Mouse (Mus musculus): ENCODE measurements at regions not wholly inside any gene's neighbourhood (a gene's known extent, or its start where the extent isn't known, plus 50 kb on each side); places are given as distances from the start of the nearest gene placed in this dataset.

DNA sequence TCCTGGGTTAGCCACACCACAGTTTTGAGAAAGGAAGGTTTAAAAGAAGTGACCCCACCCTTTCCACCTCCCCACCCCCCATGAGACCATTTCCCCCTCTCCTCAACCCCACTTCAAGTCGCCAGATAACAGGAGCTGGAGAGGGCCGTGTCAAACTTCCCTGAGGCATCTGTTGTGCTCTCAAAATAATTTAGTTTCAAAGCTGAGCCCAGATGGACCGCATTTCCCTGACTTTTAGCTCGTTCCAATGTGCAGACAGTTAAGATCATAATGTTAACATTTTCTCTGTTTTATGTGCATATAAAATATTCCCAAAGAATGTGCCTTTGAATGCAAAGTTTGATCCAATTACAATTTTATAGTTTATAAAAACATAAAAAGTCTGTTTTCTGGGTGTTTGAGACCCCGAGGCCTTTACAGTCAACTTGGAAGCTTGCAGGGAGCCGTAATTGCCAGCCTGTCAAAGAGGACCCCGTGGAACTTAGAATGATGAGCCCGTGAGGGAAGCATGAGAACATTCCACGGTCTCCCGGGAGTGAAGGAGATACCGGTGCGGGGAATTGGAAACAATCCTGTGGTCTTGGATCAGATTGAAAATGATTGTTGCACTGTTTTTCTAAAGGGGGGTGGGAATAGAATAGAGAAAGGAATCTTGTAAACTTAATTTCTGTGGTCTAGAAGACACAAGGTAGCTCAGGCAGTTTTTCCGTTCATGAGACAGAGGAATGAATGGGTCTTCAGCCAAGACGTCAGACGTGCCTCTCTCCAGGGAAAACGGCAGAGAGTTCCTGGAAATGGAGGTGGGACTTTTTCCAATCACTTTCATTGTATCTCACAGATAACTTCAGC, 903.3 kb downstream of the Mrps31 start:
- DNase-seq (ENCODE audit: low read depth, low spot score): no peak

DNA sequence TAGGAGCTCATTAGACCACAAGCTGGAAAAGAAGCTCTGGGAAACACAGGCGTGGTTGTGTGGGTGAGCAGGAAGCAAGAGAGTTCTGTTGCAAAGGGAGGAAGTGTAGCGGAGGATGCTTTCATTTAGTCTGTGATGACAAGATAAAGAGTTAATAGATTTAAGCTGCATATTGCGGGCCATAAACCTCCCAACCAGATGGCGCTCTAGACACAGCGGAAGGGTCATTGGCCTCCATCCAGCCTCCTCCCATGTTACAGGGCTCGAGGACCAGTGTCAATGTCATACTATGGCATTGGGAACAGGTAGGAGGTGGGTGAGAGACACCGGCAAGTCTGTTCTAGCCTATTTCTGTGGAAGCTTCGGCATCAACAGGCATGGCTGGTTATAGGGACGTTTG, 908.4 kb downstream of the Mrps31 start:
- peak; percentile 42 for DNase-seq (ENCODE audit: low read depth, low spot score)

DNA sequence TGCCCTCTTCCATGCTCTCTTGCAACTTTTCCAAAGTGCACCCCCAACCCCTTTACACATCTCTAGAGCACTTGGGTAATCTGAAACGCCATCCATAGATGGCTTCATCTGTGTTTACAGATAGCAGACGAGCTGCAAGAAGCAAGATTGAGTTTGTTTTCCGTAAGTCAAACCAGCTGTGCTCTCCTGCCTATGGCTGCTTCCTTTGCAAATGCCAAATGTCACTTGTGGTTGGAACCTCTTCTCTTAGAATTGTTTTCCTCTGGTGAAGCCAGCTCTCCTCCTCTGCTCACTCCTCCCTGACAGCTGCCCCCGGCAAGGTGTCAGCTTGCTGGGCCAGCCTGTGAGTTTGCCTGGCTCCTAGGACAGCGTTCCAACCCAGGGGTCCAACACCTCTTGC, 910.0 kb downstream of the Mrps31 start:
- DNase-seq (ENCODE audit: low read depth, low spot score): no peak

- DNase-seq (ENCODE audit: low read depth, low spot score): no peak
These were observed 916.1 kb downstream of the Mrps31 start for GRCm38 (mm10) chr8:23327283-23327682.

GRCm38 (mm10) chr8:23344161-23344560, 933.0 kb downstream of the Mrps31 start:
- DNase-seq (ENCODE audit: low read depth, low spot score): peak; percentile 85

- no peak for DNase-seq (ENCODE audit: low read depth, low spot score)
These were observed 940.3 kb downstream of the Mrps31 start for GRCm38 (mm10) chr8:23351367-23351930.

DNA sequence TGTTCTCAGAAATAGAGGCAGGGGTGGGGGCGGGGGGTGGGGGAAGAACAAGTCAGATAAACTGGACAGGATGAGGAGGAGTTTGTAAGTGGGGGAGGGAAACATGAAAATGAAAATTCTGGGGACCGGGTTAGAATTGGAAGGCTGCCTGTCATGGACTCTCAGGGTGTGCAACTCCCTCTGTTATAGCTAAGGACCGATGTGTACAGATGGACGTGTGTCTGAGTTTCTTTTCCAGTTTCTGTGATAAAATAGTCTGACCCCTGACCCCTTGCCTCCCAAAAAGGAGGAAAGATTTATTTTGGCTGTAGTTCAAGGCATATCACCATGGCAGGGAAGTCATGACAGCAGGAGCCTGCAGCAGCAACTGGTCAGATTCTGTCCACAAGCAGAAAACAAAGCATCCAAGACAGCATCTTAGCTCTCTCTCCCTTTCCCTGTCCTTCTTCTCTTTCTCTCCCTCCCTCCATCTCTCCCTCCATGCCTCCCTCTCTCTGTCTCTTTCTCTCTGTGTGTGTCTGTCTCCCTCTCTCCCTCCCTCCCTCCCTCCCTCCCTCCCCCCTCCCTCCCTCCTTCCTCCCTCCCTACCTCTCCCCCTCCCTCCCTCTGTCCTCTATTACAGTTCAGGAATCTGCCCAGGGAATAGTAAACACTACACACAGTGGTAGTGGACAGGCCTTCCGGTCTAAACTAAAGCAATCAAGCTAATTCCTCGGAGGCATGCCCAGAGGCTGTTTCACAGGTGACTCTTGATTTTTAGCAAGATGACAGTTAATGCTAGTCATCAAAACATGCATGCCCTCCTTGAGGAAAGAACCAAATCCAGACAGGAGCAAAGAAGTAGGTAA, 941.3 kb downstream of the Mrps31 start:
- DNase-seq (ENCODE audit: low read depth, low spot score): no peak

- peak; percentile 46 for DNase-seq (ENCODE audit: low read depth, low spot score)
These were observed 949.0 kb downstream of the Mrps31 start for GRCm38 (mm10) chr8:23360061-23360622.

GRCm38 (mm10) chr8:23360850-23361274, 949.7 kb downstream of the Mrps31 start:
- DNase-seq (ENCODE audit: low read depth, low spot score): peak; percentile 92
